Mouse (Mus musculus) small intestine, adult 2 months (tissue): ENCODE data around the gene Ccser1.

Experiments used
- CTCF ChIP-seq: fragments of 200-500 bp; IDR thresholded peaks from 2 replicates; pipeline ENCODE4 v1.5.1; 2012; ENCODE audit warnings: low read depth, mild to moderate bottlenecking, control low read depth, inconsistent platforms, low read length, moderate library complexity, mixed read lengths; ENCODE audit not compliant: insufficient replicate concordance, insufficient read length; ENCODE audit errors: extremely low read depth
- POLR2A ChIP-seq: fragments of 200-500 bp; IDR thresholded peaks from 2 replicates; pipeline ENCODE4 v1.6.1; 2012; ENCODE audit warnings: low read depth, mild to moderate bottlenecking, control low read depth, inconsistent platforms, low read length, moderate library complexity

- no peak for TF ChIP-seq POLR2A
- no peak for TF ChIP-seq CTCF
These were observed 66.4 kb downstream of the Ccser1 start for GRCm38 (mm10) chr6:61246523-61246922.
